Mouse (Mus musculus) hindbrain, embryonic 11.5 days (tissue): ENCODE data around the gene Mmrn2. TPM values are rescaled to one million over a fixed set of nuclear protein-coding genes. Genes with fewer than 3 reads are reported as not detected.
"Not testable (repeated sequence)": the region's sequence is repeated elsewhere in the genome, so short reads cannot be mapped to it uniquely, and the experiment has no call there.

Source experiments
- ATAC-seq: fragments of 200-750 bp; cut with Nextera tagmentation; 2 replicates; pipeline ENCODE4 v1.8.0; 2017; ENCODE audit warnings: mild to moderate bottlenecking, moderate TSS enrichment, moderate library complexity; ENCODE audit not compliant: low FRiP score
- DNase-seq: peaks from one replicate; pipeline ENCODE4 v3.0.0-alpha.2; 2015; ENCODE audit warnings: low spot score
- H3K27ac ChIP-seq: fragments of 300-500 bp; sonication (generic); 2 replicates; pipeline ENCODE4 v1.5.1; 2014; ENCODE audit warnings: mild to moderate bottlenecking, low read depth, low read length
- H3K27me3 ChIP-seq: fragments of 300-500 bp; sonication (generic); 2 replicates; pipeline ENCODE4 v1.6.1; 2014; ENCODE audit warnings: mild to moderate bottlenecking, low read length, moderate library complexity, mixed read lengths; ENCODE audit not compliant: control insufficient read depth, insufficient read depth
- H3K36me3 ChIP-seq: fragments of 300-500 bp; sonication (generic); 2 replicates; pipeline ENCODE4 v1.6.1; 2014; ENCODE audit warnings: mild to moderate bottlenecking, low read length, moderate library complexity, mixed read lengths; ENCODE audit not compliant: control insufficient read depth, insufficient read depth
- H3K4me1 ChIP-seq: fragments of 300-500 bp; sonication (generic); replicated peaks from 2 replicates; pipeline ENCODE4 v1.6.1; 2014; ENCODE audit warnings: low read length, mixed read lengths; ENCODE audit not compliant: control insufficient read depth, insufficient read depth
- H3K4me2 ChIP-seq: fragments of 300-500 bp; sonication (generic); replicated peaks from 2 replicates; pipeline ENCODE4 v1.6.1; 2014; ENCODE audit warnings: mild to moderate bottlenecking, low read depth, low read length
- H3K4me3 ChIP-seq: fragments of 300-500 bp; sonication (generic); 2 replicates; pipeline ENCODE4 v1.5.1; 2014; ENCODE audit warnings: low read depth, low read length
- H3K9ac ChIP-seq: fragments of 300-500 bp; sonication (generic); 2 replicates; pipeline ENCODE4 v1.6.1; 2014; ENCODE audit warnings: low read depth, low read length
- H3K9me3 ChIP-seq: fragments of 300-500 bp; sonication (generic); 2 replicates; pipeline ENCODE4 v1.6.1; 2016; ENCODE audit warnings: low read length; ENCODE audit not compliant: control insufficient read depth
- WGBS: fragments of 180-500 bp; shearing (Covaris S2); extraction: QIAGEN DNeasy Blood & Tissue Kit; methylation state at CpG from one replicate; pipeline ENCODE4 v1.1.7; 2014; 5-methylcytosine and 5-hydroxymethylcytosine counted together
- polyA plus RNA-seq: library from polyadenylated mRNA; unstranded; fragments of >200 nt; fragmentation: Nextera tagmentation; extraction: Ambion mirVana; gene quantifications from 2 replicates; pipeline ENCODE4 v1.2.1, GENCODE M21; 2014

Mmrn2 gene
- polyA plus RNA-seq, 1 experiment from 2014 or later: 4.4 TPM

DNA sequence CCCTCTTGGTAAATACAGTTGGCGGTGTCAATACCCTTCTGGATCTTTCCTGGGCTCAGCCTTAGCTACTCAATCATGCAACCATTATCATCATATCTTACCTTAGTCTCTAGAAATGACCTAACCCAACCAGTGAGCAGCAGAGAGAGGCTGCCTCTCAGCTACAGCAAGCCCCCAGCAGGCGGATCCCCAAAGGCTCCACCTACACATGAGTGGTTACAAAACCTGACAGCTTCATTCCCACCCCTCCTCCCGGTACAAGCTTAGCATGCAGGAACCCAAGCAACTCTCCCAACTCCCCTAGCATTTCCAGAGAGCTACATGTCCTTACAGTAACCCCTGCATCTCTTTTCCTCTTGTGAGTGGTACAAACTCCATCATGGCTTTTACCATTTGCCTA is 24.8 kb downstream of the Mmrn2 start:
- H3K36me3 ChIP-seq: peaks cover 4% of the 10 kb centered on the region; the same call in 1 of the 2 replicates
- H3K27ac ChIP-seq: no peak overlapping the region
- H3K4me1 ChIP-seq: no peaks in the 10 kb centered on the region
- H3K4me2 ChIP-seq: no peak overlapping the region
- 93% methylated on average over 3 of the region's 3 CpGs for WGBS
- H3K9ac ChIP-seq: no peak overlapping the region
- no peaks in the 10 kb centered on the region for H3K27me3 ChIP-seq
- H3K4me3 ChIP-seq: no peak overlapping the region
- no peak for DNase-seq
- H3K9me3 ChIP-seq: no peaks in the 10 kb centered on the region
- ATAC-seq: no peak

DNA sequence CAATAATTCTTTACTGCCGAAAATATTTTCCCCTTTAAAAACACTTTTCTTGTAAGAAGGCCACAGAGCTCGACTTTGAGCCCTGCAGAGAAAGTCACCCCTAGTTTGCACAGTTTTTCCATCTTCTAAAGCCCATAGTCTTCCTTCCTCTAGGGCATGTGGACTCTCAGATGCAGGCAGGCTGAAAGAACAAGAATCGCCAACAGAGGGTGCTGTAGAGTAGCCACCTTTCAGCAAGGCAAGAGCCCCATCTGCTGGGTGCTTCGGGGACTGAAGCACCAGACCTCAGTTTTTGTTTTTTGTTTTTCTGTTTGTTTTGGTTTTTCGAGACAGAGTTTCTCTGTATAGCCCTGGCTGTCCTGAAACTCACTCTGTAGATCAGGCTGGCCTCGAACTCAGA is 25.9 kb downstream of the Mmrn2 start:
- whole genome bisulfite sequencing: 51% methylated on average over 6 of the region's 6 CpGs
- no peaks in the 10 kb centered on the region for H3K27me3 ChIP-seq
- H3K4me3 ChIP-seq: no peak overlapping the region
- H3K9ac ChIP-seq: no peak overlapping the region
- ATAC-seq (no peak), DNase-seq (peak; percentile 81)
- H3K4me2 ChIP-seq: no peak overlapping the region
- H3K27ac ChIP-seq: no peak overlapping the region
- no peaks in the 10 kb centered on the region for H3K4me1 ChIP-seq
- H3K36me3 ChIP-seq: peaks cover 4% of the 10 kb centered on the region; the same call in 1 of the 2 replicates
- no peaks in the 10 kb centered on the region for H3K9me3 ChIP-seq

DNA sequence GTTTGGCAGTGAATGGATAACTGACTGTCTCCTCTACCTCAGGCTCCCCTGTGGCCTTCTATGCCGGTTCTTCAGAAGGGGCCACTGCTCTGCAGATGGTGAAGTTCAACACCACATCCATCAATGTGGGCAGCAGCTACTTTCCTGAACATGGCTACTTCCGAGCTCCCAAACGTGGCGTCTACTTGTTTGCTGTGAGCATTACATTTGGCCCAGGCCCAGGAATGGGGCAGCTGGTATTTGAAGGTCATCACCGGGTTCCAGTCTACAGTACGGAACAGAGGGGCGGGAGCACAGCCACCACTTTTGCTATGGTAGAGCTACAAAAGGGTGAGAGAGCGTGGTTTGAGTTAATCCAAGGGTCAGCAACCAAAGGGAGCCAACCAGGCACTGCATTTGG is 27.6 kb downstream of the Mmrn2 start:
- H3K36me3 ChIP-seq: peaks cover 4% of the 10 kb centered on the region; the same call in 1 of the 2 replicates
- H3K27ac ChIP-seq: no peak overlapping the region
- no peak for DNase-seq
- no peak overlapping the region for H3K9ac ChIP-seq
- no peaks in the 10 kb centered on the region for H3K4me1 ChIP-seq
- H3K27me3 ChIP-seq: no peaks in the 10 kb centered on the region
- H3K9me3 ChIP-seq: no peaks in the 10 kb centered on the region
- 92% methylated on average over 8 of the region's 8 CpGs for WGBS
- H3K4me3 ChIP-seq: no peak overlapping the region
- no peak overlapping the region for H3K4me2 ChIP-seq
- ATAC-seq: no peak

- WGBS: 97% methylated on average over 7 of the region's 7 CpGs
- Histone ChIP-seq H3K36me3 (no peaks in the 10 kb centered on the region; the same call in 1 of the 2 replicates), H3K27ac (no peak overlapping the region), H3K4me3 (no peak overlapping the region), H3K4me2 (no peak overlapping the region), H3K27me3 (no peaks in the 10 kb centered on the region), H3K9ac (no peak overlapping the region), H3K9me3 (no peaks in the 10 kb centered on the region), H3K4me1 (no peaks in the 10 kb centered on the region)
- DNase-seq (no peak), ATAC-seq (no peak)
Observed at GRCm38 (mm10) chr14:34403424-34403823, 28.2 kb downstream of the Mmrn2 start.

- DNase-seq (no peak), ATAC-seq (no peak)
- Histone ChIP-seq H3K9me3 (no peaks in the 10 kb centered on the region), H3K27ac (no peak overlapping the region), H3K9ac (no peak overlapping the region), H3K4me2 (no peak overlapping the region), H3K4me1 (no peaks in the 10 kb centered on the region), H3K36me3 (peaks cover 7% of the 10 kb centered on the region), H3K27me3 (no peaks in the 10 kb centered on the region), H3K4me3 (no peak overlapping the region)
- WGBS: 97% methylated on average over 6 of the region's 6 CpGs
Observed at GRCm38 (mm10) chr14:34410716-34411115, 35.5 kb downstream of the Mmrn2 start.

DNA sequence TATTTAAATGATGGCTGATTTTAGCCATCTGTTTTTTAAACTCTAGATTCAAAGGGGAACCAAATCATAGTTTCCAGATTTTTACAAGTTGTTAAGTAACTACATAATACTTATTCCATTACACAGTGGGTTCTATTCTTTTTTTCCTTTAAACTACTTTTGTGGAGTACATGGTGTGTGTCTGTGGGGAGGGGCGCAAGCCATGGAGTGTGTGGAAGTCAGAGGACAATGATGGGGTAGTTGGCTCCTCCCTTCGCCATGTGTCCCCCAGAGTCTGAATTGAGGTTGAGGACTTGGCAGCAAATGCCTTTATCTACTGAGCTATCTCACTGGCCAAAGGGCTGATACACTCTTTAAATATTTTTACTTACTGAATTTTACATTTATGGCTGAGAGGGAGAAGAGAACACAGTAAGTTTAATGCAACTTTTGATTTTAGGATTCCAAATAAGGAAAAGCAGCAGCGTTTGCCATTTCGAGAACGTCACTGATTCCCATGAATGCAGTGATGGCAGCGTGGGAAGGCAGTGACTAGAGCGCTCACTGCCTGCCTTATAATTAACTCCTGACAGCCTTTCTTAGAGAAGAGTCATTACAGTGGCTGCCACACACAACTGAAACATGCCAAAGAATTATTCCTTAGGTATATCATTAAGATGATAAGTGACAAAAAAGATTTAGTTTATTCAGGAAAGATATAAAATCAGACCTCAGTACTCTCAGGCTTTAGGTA is 37.1 kb downstream of the Mmrn2 start:
- H3K9me3 ChIP-seq: no peaks in the 10 kb centered on the region
- H3K4me3 ChIP-seq: no peak overlapping the region
- no peaks in the 10 kb centered on the region for H3K4me1 ChIP-seq
- no peak overlapping the region for H3K4me2 ChIP-seq
- ATAC-seq: no peak
- H3K9ac ChIP-seq: no peak overlapping the region
- 95% methylated on average over 7 of the region's 7 CpGs for WGBS
- DNase-seq: no peak
- peaks cover 7% of the 10 kb centered on the region for H3K36me3 ChIP-seq
- no peaks in the 10 kb centered on the region for H3K27me3 ChIP-seq
- no peak overlapping the region for H3K27ac ChIP-seq

DNA sequence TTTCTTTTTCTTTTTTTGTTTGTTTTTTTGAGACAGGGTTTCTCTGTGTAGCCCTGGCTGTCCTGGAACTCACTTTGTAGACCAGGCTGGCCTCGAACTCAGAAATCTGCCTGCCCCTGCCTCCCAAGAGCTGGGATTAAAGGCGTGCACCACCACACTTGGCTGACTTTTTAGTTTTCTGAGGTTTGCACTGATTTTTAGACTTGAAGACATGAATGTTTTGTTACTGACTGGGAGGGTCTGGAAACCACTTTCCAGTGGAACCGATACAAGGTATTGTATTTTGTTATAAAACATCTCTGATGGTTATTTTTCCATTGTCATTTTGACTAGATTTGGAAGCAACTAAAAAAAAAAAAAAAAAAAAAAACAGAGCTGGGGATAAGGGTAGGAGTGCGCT is 41.7 kb downstream of the Mmrn2 start:
- not testable (repeated sequence) for H3K9me3 ChIP-seq, DNase-seq, H3K4me2 ChIP-seq, H3K4me3 ChIP-seq, H3K27ac ChIP-seq, H3K4me1 ChIP-seq, H3K9ac ChIP-seq, H3K27me3 ChIP-seq, ATAC-seq, H3K36me3 ChIP-seq
- WGBS: 99% methylated on average over 4 of the region's 4 CpGs

GRCm38 (mm10) chr14:34417501-34417900 is 42.2 kb downstream of the Mmrn2 start:
- no peak overlapping the region for H3K4me2 ChIP-seq
- H3K27ac ChIP-seq: no peak overlapping the region
- no peak overlapping the region for H3K4me3 ChIP-seq
- no peaks in the 10 kb centered on the region for H3K27me3 ChIP-seq
- H3K36me3 ChIP-seq: peaks cover 3% of the 10 kb centered on the region; the same call in 1 of the 2 replicates
- no peak for ATAC-seq
- DNase-seq: no peak
- WGBS: 90% methylated on average over 5 of the region's 5 CpGs
- no peak overlapping the region for H3K9ac ChIP-seq
- H3K4me1 ChIP-seq: no peaks in the 10 kb centered on the region
- no peaks in the 10 kb centered on the region for H3K9me3 ChIP-seq

DNA sequence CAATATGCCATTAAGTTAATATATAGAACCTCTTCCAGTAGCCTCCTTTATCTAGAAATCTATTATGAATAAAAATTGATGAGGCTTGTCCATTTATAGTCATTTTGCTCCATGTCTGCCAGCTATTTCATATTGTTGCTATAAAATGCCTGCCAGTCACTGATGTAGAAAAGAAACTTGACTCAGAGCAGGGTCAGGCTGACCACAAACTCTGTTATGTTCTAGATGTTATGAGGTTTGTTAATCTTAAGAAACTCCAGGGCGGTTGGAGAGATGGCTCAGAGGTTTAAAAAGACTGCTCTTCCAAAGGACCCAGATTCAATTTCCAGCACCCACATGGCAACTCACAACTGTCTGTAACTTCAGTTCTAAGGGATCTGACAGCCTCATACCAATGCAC is 45.8 kb downstream of the Mmrn2 start:
- Histone ChIP-seq H3K4me3 (no peak overlapping the region), H3K9me3 (no peaks in the 10 kb centered on the region), H3K27ac (no peak overlapping the region), H3K36me3 (0 out of 2 replicates have a peak, but pooled peaks cover 3% of the 10 kb centered on the region), H3K9ac (no peak overlapping the region), H3K27me3 (no peaks in the 10 kb centered on the region), H3K4me1 (no peaks in the 10 kb centered on the region), H3K4me2 (no peak overlapping the region)
- 94% methylated on average over 1 of the region's 1 CpGs for WGBS
- no peak for DNase-seq
- no peak for ATAC-seq
